Mouse (Mus musculus) cerebellum, postnatal 4 days (tissue): Measurements from ENCODE around the gene Sorcs2.

Experiments
- DNase-seq, 2 experiments: peaks; one replicate each; pipeline ENCODE4 v3.0.0; 2022; ENCODE audit warnings: low spot score in 2 of 2, mixed read lengths in 1 of 2

Gene Sorcs2

GRCm38 (mm10) chr5:36129661-36130060, 268.3 kb downstream of the Sorcs2 start:
- peak in 1 of 2 experiments; percentile 21 for DNase-seq

GRCm38 (mm10) chr5:36128513-36128912, 269.4 kb downstream of the Sorcs2 start:
- DNase-seq: no peak

- DNase-seq: no peak
These were observed 272.9 kb downstream of the Sorcs2 start for GRCm38 (mm10) chr5:36124993-36125392.

- DNase-seq: no peak
These were observed 275.0 kb downstream of the Sorcs2 start for GRCm38 (mm10) chr5:36122987-36123386.

GRCm38 (mm10) chr5:36120931-36121341, 277.0 kb downstream of the Sorcs2 start:
- no peak for DNase-seq

- no peak for DNase-seq
These were observed 279.9 kb downstream of the Sorcs2 start for GRCm38 (mm10) chr5:36118061-36118460.

- no peak for DNase-seq
These were observed 282.4 kb downstream of the Sorcs2 start for GRCm38 (mm10) chr5:36115519-36115918.

GRCm38 (mm10) chr5:36113696-36114095, 284.2 kb downstream of the Sorcs2 start:
- no peak for DNase-seq

- DNase-seq: no peak
These were observed 285.2 kb downstream of the Sorcs2 start for GRCm38 (mm10) chr5:36112696-36113095.

GRCm38 (mm10) chr5:36111516-36111915, 286.4 kb downstream of the Sorcs2 start:
- DNase-seq: no peak

- no peak for DNase-seq
These were observed 289.5 kb downstream of the Sorcs2 start for GRCm38 (mm10) chr5:36108339-36108887.

- DNase-seq: no peak
These were observed 294.5 kb downstream of the Sorcs2 start for GRCm38 (mm10) chr5:36103483-36103882.

GRCm38 (mm10) chr5:36101129-36101528, 296.8 kb downstream of the Sorcs2 start:
- no peak for DNase-seq

GRCm38 (mm10) chr5:36100488-36100887, 297.5 kb downstream of the Sorcs2 start:
- DNase-seq: no peak

GRCm38 (mm10) chr5:36099662-36100061, 298.3 kb downstream of the Sorcs2 start:
- DNase-seq: no peak

- peak in 1 of 2 experiments; percentile 14 for DNase-seq
These were observed 301.9 kb downstream of the Sorcs2 start for GRCm38 (mm10) chr5:36096046-36096445.

GRCm38 (mm10) chr5:36090036-36090435, 307.9 kb downstream of the Sorcs2 start:
- no peak for DNase-seq

GRCm38 (mm10) chr5:36089243-36089642, 308.7 kb downstream of the Sorcs2 start:
- DNase-seq: no peak

- DNase-seq: no peak
These were observed 311.0 kb downstream of the Sorcs2 start for GRCm38 (mm10) chr5:36086931-36087330.

- no peak for DNase-seq
These were observed 312.3 kb downstream of the Sorcs2 start for GRCm38 (mm10) chr5:36085621-36086020.

- no peak for DNase-seq
These were observed 313.9 kb downstream of the Sorcs2 start for GRCm38 (mm10) chr5:36083869-36084565.

GRCm38 (mm10) chr5:36081021-36081420, 316.9 kb downstream of the Sorcs2 start:
- peak in 1 of 2 experiments; percentile 20 for DNase-seq
